Mouse (Mus musculus): ENCODE measurements around the gene Gm10518. TPM values are rescaled to one million over a fixed set of nuclear protein-coding genes. Genes with fewer than 3 reads are reported as not detected.
"Not testable (repeated sequence)": the region's sequence is repeated elsewhere in the genome, so short reads cannot be mapped to it uniquely, and the experiment has no call there.

The Gm10518 gene
- polyA plus RNA-seq, 1 experiment from 2014 or later = not detected

GRCm38 (mm10) chr1:179807468-179807867 is 4.3 kb downstream of the Gm10518 start:
- 57% methylated on average over 4 of the region's 4 CpGs for WGBS
- Histone ChIP-seq H3K27me3 (replicated peaks; ENCODE audit: insufficient read depth, low read length) (no peaks in the 10 kb centered on the region), H3K4me3 (ENCODE audit: low read depth, low read length) (no peak overlapping the region), H3K4me2 (replicated peaks; ENCODE audit: low read depth, low read length) (no peak overlapping the region), H3K9me3 (ENCODE audit: low read length) (no peaks in the 10 kb centered on the region), H3K9ac (replicated peaks; ENCODE audit: low read depth) (no peak overlapping the region), H3K36me3 (ENCODE audit: insufficient read depth, low read length) (no peaks in the 10 kb centered on the region), H3K4me1 (ENCODE audit: insufficient read depth, low read depth, low read length) (no peaks in the 10 kb centered on the region), H3K27ac (ENCODE audit: low read length) (no peak overlapping the region)
- TF ChIP-seq EP300 (IDR thresholded peaks at IDR 0.05) = no peak
- no peak for TF ChIP-seq CTCF (IDR thresholded peaks at IDR 0.05)
- no peak for DNase-seq (ENCODE audit: low spot score)
- ATAC-seq = no peak

GRCm38 (mm10) chr1:179808300-179808699 is 5.1 kb downstream of the Gm10518 start:
- ATAC-seq (no peak), DNase-seq (ENCODE audit: low spot score) (no peak)
- H3K4me1 ChIP-seq (ENCODE audit: insufficient read depth, low read depth, low read length) = no peaks in the 10 kb centered on the region
- WGBS = 55% methylated on average over 3 of the region's 3 CpGs
- no peaks in the 10 kb centered on the region for H3K36me3 ChIP-seq (ENCODE audit: insufficient read depth, low read length)
- TF ChIP-seq CTCF (IDR thresholded peaks at IDR 0.05) (no peak), EP300 (IDR thresholded peaks at IDR 0.05) (no peak)
- no peak overlapping the region for H3K9ac ChIP-seq (replicated peaks; ENCODE audit: low read depth)
- H3K9me3 ChIP-seq (ENCODE audit: low read length) = no peaks in the 10 kb centered on the region
- no peak overlapping the region for H3K4me3 ChIP-seq (ENCODE audit: low read depth, low read length)
- H3K27me3 ChIP-seq (replicated peaks; ENCODE audit: insufficient read depth, low read length) = no peaks in the 10 kb centered on the region
- H3K4me2 ChIP-seq (replicated peaks; ENCODE audit: low read depth, low read length) = no peak overlapping the region
- no peak overlapping the region for H3K27ac ChIP-seq (ENCODE audit: low read length)

- Histone ChIP-seq H3K9me3 (ENCODE audit: low read length) (no peaks in the 10 kb centered on the region), H3K27ac (ENCODE audit: low read length) (no peak overlapping the region), H3K4me1 (ENCODE audit: insufficient read depth, low read depth, low read length) (no peaks in the 10 kb centered on the region), H3K36me3 (ENCODE audit: insufficient read depth, low read length) (no peaks in the 10 kb centered on the region), H3K9ac (replicated peaks; ENCODE audit: low read depth) (no peak overlapping the region), H3K4me3 (ENCODE audit: low read depth, low read length) (no peak overlapping the region), H3K27me3 (replicated peaks; ENCODE audit: insufficient read depth, low read length) (no peaks in the 10 kb centered on the region), H3K4me2 (replicated peaks; ENCODE audit: low read depth, low read length) (no peak overlapping the region)
- WGBS = 46% methylated on average over 2 of the region's 2 CpGs
- DNase-seq (ENCODE audit: low spot score) (no peak), ATAC-seq (no peak)
- no peak for TF ChIP-seq CTCF (IDR thresholded peaks at IDR 0.05)
- no peak for TF ChIP-seq EP300 (IDR thresholded peaks at IDR 0.05)
Measured at GRCm38 (mm10) chr1:179813385-179813784, 10.2 kb downstream of the Gm10518 start.

GRCm38 (mm10) chr1:179814616-179815015 is 11.4 kb downstream of the Gm10518 start:
- no peak overlapping the region for H3K4me2 ChIP-seq (replicated peaks; ENCODE audit: low read depth, low read length)
- WGBS = 81% methylated on average over 2 of the region's 2 CpGs
- no peaks in the 10 kb centered on the region for H3K4me1 ChIP-seq (ENCODE audit: insufficient read depth, low read depth, low read length)
- no peak overlapping the region for H3K27ac ChIP-seq (ENCODE audit: low read length)
- no peaks in the 10 kb centered on the region for H3K9me3 ChIP-seq (ENCODE audit: low read length)
- ATAC-seq (no peak), DNase-seq (ENCODE audit: low spot score) (no peak)
- no peaks in the 10 kb centered on the region for H3K27me3 ChIP-seq (replicated peaks; ENCODE audit: insufficient read depth, low read length)
- no peak for TF ChIP-seq CTCF (IDR thresholded peaks at IDR 0.05)
- no peak for TF ChIP-seq EP300 (IDR thresholded peaks at IDR 0.05)
- no peaks in the 10 kb centered on the region for H3K36me3 ChIP-seq (ENCODE audit: insufficient read depth, low read length)
- no peak overlapping the region for H3K4me3 ChIP-seq (ENCODE audit: low read depth, low read length)
- no peak overlapping the region for H3K9ac ChIP-seq (replicated peaks; ENCODE audit: low read depth)

GRCm38 (mm10) chr1:179818490-179819278 is 15.5 kb downstream of the Gm10518 start:
- H3K4me3 ChIP-seq (ENCODE audit: low read depth, low read length); ATAC-seq; DNase-seq (ENCODE audit: low spot score); H3K27me3 ChIP-seq (replicated peaks; ENCODE audit: insufficient read depth, low read length); H3K27ac ChIP-seq (ENCODE audit: low read length); H3K36me3 ChIP-seq (ENCODE audit: insufficient read depth, low read length); H3K9ac ChIP-seq (replicated peaks; ENCODE audit: low read depth); H3K4me2 ChIP-seq (replicated peaks; ENCODE audit: low read depth, low read length); H3K9me3 ChIP-seq (ENCODE audit: low read length); H3K4me1 ChIP-seq (ENCODE audit: insufficient read depth, low read depth, low read length): not testable (repeated sequence)
- WGBS = 76% methylated on average over 11 of the region's 11 CpGs

- Histone ChIP-seq H3K4me2 (replicated peaks; ENCODE audit: low read depth, low read length) (no peak overlapping the region), H3K27me3 (replicated peaks; ENCODE audit: insufficient read depth, low read length) (no peaks in the 10 kb centered on the region), H3K36me3 (ENCODE audit: insufficient read depth, low read length) (no peaks in the 10 kb centered on the region), H3K9ac (replicated peaks; ENCODE audit: low read depth) (no peak overlapping the region), H3K4me3 (ENCODE audit: low read depth, low read length) (no peak overlapping the region), H3K9me3 (ENCODE audit: low read length) (no peaks in the 10 kb centered on the region), H3K4me1 (ENCODE audit: insufficient read depth, low read depth, low read length) (no peaks in the 10 kb centered on the region), H3K27ac (ENCODE audit: low read length) (no peak overlapping the region)
- ATAC-seq (no peak), DNase-seq (ENCODE audit: low spot score) (no peak)
- no peak for TF ChIP-seq EP300 (IDR thresholded peaks at IDR 0.05)
- no peak for TF ChIP-seq CTCF (IDR thresholded peaks at IDR 0.05)
- 67% methylated on average over 5 of the region's 5 CpGs for WGBS
Measured at GRCm38 (mm10) chr1:179824549-179824948, 21.4 kb downstream of the Gm10518 start.

All from lung, postnatal 0 days (tissue).